Mouse (Mus musculus) intestine, postnatal 0 days (tissue): ENCODE measurements at regions not wholly inside any gene's neighbourhood (a gene's known extent, or its start where the extent isn't known, plus 50 kb on each side); places are given as distances from the start of the nearest gene placed in this dataset.

ENCODE experiments used
- ATAC-seq: fragments of 200-750 bp; cut with Nextera tagmentation; 2 replicates; pipeline ENCODE4 v1.8.0; 2017; ENCODE audit warnings: mild to moderate bottlenecking, moderate TSS enrichment, moderate library complexity
- H3K27ac ChIP-seq: fragments of 300-500 bp; sonication (generic); 2 replicates; pipeline ENCODE4 v1.5.1; 2014; ENCODE audit warnings: mild to moderate bottlenecking, low read depth, low read length, moderate library complexity
- H3K27me3 ChIP-seq: fragments of 300-500 bp; sonication (generic); replicated peaks from 2 replicates; pipeline ENCODE4 v1.6.1; 2014; ENCODE audit warnings: low read length, mixed read lengths; ENCODE audit not compliant: control insufficient read depth, insufficient read depth
- H3K36me3 ChIP-seq: fragments of 300-500 bp; sonication (generic); 2 replicates; pipeline ENCODE4 v1.6.1; 2014; ENCODE audit warnings: mild to moderate bottlenecking, moderate library complexity; ENCODE audit not compliant: control insufficient read depth, insufficient read depth
- H3K4me1 ChIP-seq: fragments of 300-500 bp; sonication (generic); replicated peaks from 2 replicates; pipeline ENCODE4 v1.6.1; 2014; ENCODE audit warnings: antibody characterized with exemption, low read length, mixed read lengths; ENCODE audit not compliant: control insufficient read depth, insufficient read depth
- H3K4me2 ChIP-seq: fragments of 300-500 bp; sonication (generic); replicated peaks from 2 replicates; pipeline ENCODE4 v1.6.1; 2014; ENCODE audit warnings: low read depth, mild to moderate bottlenecking, moderate library complexity
- H3K4me3 ChIP-seq: fragments of 300-500 bp; sonication (generic); 2 replicates; pipeline ENCODE4 v1.5.1; 2014; ENCODE audit warnings: low read depth, low read length
- H3K9ac ChIP-seq: fragments of 300-500 bp; sonication (generic); 2 replicates; pipeline ENCODE4 v1.6.1; 2014; ENCODE audit warnings: mild to moderate bottlenecking, low read depth, low read length
- H3K9me3 ChIP-seq: fragments of 300-500 bp; sonication (generic); 2 replicates; pipeline ENCODE4 v1.6.1; 2016; ENCODE audit warnings: mixed run types; ENCODE audit not compliant: control insufficient read depth
- CTCF ChIP-seq: sonication (generic); IDR thresholded peaks from 2 replicates; pipeline ENCODE4 v1.5.1; 2016; ENCODE audit warnings: low read depth, mild to moderate bottlenecking, control low read depth, antibody characterized with exemption, moderate library complexity
- WGBS: fragments of 180-500 bp; shearing (Covaris S2); extraction: QIAGEN DNeasy Blood & Tissue Kit; methylation state at CpG from one replicate; pipeline ENCODE4 v1.1.7; 2014; 5-methylcytosine and 5-hydroxymethylcytosine counted together

- no peaks in the 10 kb centered on the region for H3K9me3 ChIP-seq
- WGBS = 46% methylated on average over 7 of the region's 7 CpGs
- H3K4me1 ChIP-seq = no peaks in the 10 kb centered on the region
- no peak overlapping the region for H3K4me3 ChIP-seq
- H3K4me2 ChIP-seq = no peak overlapping the region
- ATAC-seq = no peak
- no peak for TF ChIP-seq CTCF
- no peak overlapping the region for H3K27ac ChIP-seq
- no peak overlapping the region for H3K9ac ChIP-seq
- no peaks in the 10 kb centered on the region for H3K27me3 ChIP-seq
- no peaks in the 10 kb centered on the region for H3K36me3 ChIP-seq
Observed at GRCm38 (mm10) chr3:34738938-34739337, 88.7 kb downstream of the Sox2 start.

DNA sequence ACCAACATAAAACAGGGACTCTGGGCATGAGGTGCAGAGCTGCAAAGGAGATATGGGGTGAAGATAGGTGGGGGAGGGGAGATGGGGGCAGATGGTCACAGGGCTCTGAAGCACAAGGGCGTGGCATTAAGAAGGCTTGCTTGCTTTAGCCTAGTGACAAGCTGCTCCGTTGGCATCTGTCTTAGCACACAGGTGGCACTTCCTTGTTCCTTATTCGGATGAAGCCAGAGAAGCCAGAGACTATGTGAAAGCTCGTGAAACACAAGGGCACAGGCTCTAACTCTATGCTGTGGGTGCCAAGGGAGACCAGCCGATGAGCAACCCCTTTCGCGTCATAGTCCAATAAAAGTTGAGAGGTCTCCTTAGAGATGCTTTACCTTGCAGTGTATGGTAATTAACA is 89.5 kb downstream of the Sox2 start:
- ATAC-seq = peak; percentile 60
- no peak overlapping the region for H3K27ac ChIP-seq

DNA sequence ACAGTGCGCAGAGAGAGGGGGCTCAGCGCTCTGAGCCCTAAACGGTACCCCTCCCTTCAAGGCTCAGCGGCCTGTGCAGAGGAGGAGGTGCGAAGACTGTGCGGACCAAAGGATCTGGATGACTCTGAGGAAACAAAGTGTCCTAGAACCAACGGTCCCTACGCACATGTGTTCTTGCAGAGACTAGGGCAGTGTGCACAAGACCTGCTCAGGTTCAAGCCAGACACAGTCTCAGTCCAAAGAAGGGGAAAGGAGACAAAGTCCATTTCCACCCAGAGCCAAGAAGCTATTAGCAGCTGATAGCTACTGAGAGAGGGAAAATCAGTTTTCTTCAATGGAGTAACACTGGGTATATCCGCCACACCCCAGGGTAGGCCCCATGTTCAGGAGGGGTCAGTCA is 89.9 kb downstream of the Sox2 start:
- Histone ChIP-seq H3K4me3 (no peak overlapping the region), H3K4me2 (no peak overlapping the region), H3K9ac (no peak overlapping the region), H3K9me3 (no peaks in the 10 kb centered on the region), H3K27me3 (no peaks in the 10 kb centered on the region), H3K36me3 (no peaks in the 10 kb centered on the region), H3K4me1 (no peaks in the 10 kb centered on the region), H3K27ac (no peak overlapping the region)
- TF ChIP-seq CTCF = no peak
- WGBS = 83% methylated on average over 9 of the region's 9 CpGs
- peak; percentile 45; the same call in 1 of the 2 replicates for ATAC-seq

More for the DNA sequence above, 89.5 kb downstream of the Sox2 start:
- Histone ChIP-seq H3K4me1 (no peaks in the 10 kb centered on the region), H3K4me3 (no peak overlapping the region), H3K36me3 (no peaks in the 10 kb centered on the region), H3K9me3 (no peaks in the 10 kb centered on the region), H3K4me2 (no peak overlapping the region), H3K27me3 (no peaks in the 10 kb centered on the region), H3K9ac (no peak overlapping the region)
- 60% methylated on average over 7 of the region's 7 CpGs for WGBS
- no peak for TF ChIP-seq CTCF

- TF ChIP-seq CTCF = no peak
- no peaks in the 10 kb centered on the region for H3K36me3 ChIP-seq
- no peak overlapping the region for H3K4me2 ChIP-seq
- H3K4me1 ChIP-seq = no peaks in the 10 kb centered on the region
- H3K4me3 ChIP-seq = no peak overlapping the region
- ATAC-seq = no peak
- H3K27me3 ChIP-seq = no peaks in the 10 kb centered on the region
- no peak overlapping the region for H3K9ac ChIP-seq
- no peaks in the 10 kb centered on the region for H3K9me3 ChIP-seq
- H3K27ac ChIP-seq = no peak overlapping the region
- WGBS = 69% methylated on average over 5 of the region's 5 CpGs
Observed at GRCm38 (mm10) chr3:34745181-34745736, 95.1 kb downstream of the Sox2 start.

DNA sequence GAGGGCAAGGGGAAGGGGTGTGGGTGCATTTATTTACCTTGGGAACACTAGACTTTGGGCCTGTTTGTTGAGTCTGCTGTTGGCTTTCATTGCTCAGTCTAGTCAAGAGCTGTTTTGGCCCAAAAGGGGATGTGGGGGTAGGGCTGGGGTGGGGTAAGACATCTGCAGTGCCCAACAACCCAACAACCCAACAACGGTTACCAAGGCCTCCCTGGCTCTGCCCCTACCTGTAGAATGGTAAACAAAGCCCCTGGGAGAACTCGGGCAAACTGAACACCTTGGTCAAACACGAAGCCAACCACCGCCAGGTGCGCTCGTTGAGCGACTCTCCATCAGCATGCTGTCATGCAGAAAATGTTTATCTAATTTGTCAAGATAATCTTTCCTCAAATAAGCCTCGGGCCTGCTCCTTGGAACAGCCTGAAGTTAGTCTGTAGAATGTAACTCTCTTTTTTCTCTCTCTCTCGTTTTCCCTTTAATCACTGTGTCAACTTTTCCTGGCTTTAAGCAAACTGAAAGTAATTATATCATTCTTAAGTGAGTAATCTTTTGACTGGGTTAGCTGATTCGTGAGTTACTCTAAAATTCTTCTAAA is 97.4 kb downstream of the Sox2 start:
- H3K4me2 ChIP-seq = peak overlapping the region; percentile 27; the same call in 1 of the 2 replicates
- no peak overlapping the region for H3K4me3 ChIP-seq
- no peaks in the 10 kb centered on the region for H3K36me3 ChIP-seq
- ATAC-seq = 0 out of 2 replicates have a peak, but pooled peaks have one; percentile 25
- no peaks in the 10 kb centered on the region for H3K27me3 ChIP-seq
- H3K9me3 ChIP-seq = no peaks in the 10 kb centered on the region
- no peak overlapping the region for H3K9ac ChIP-seq
- no peak for TF ChIP-seq CTCF
- H3K27ac ChIP-seq = no peak overlapping the region
- H3K4me1 ChIP-seq = no peaks in the 10 kb centered on the region
- WGBS = 31% methylated on average over 10 of the region's 10 CpGs

DNA sequence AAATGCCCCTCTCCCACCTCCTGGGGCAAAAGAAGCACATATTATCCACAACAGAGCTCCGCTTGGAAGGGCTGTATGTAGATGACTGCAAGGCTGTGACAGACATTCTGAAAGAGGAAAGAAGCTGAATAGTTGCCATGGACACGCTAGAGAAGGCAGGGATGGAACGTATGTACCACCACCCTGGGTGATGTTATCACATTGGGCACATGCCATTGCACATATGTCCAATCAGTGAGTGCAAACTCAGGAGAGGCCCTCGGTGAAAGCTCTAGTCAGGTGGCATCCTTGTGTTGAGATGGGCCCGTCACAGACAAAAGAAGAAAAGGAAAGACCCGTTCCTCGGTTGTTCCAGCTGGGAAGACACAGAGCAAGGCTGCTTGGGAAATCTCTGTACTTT is 99.8 kb downstream of the Sox2 start:
- 88% methylated on average over 7 of the region's 7 CpGs for WGBS
- no peak overlapping the region for H3K4me3 ChIP-seq
- H3K4me2 ChIP-seq = no peak overlapping the region
- H3K27ac ChIP-seq = no peak overlapping the region
- H3K9ac ChIP-seq = no peak overlapping the region
- no peak for TF ChIP-seq CTCF
- no peaks in the 10 kb centered on the region for H3K9me3 ChIP-seq
- ATAC-seq = no peak
- no peaks in the 10 kb centered on the region for H3K36me3 ChIP-seq
- no peaks in the 10 kb centered on the region for H3K4me1 ChIP-seq
- H3K27me3 ChIP-seq = no peaks in the 10 kb centered on the region

- Histone ChIP-seq H3K9me3 (no peaks in the 10 kb centered on the region), H3K4me1 (no peaks in the 10 kb centered on the region), H3K4me3 (no peak overlapping the region), H3K4me2 (no peak overlapping the region), H3K36me3 (no peaks in the 10 kb centered on the region), H3K27me3 (no peaks in the 10 kb centered on the region), H3K27ac (no peak overlapping the region), H3K9ac (no peak overlapping the region)
- no peak for ATAC-seq
- no peak for TF ChIP-seq CTCF
- 79% methylated on average over 5 of the region's 5 CpGs for WGBS
Observed at GRCm38 (mm10) chr3:34751551-34751950, 101.3 kb downstream of the Sox2 start.
